Mouse (Mus musculus): Measurements from ENCODE around the gene Dhx32. TPM values are rescaled to one million over a fixed set of nuclear protein-coding genes. Genes with fewer than 3 reads are reported as not detected.
A peak's percentile ranks its signal among the peaks of the same experiment; 100 is the strongest.

Gene Dhx32
- polyA plus RNA-seq, 1 experiment from 2014 or later: 72.3 TPM

DNA sequence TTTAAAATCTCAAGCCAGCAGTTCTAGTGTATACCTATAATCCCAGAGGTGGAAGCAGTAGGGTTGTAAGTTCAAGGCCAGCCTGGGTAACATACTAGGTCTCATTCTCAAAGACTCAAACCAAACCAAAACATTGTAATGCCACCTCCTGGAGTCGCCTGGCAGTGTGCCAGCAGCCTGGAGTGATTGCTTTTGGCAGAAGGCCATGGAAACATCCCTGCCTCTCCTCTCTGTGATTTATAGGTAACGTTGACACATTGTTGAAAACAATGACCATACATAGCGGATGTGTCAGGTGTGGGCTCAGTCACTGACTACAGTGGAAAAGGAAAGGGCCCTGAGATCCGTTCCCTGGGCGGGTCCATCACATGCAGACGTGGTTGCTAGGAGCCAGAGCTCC lies 19.3 kb upstream of the Dhx32 start:
- Histone ChIP-seq H3K27ac (ENCODE audit: low read depth) (no peak overlapping the region), H3K4me3 (ENCODE audit: low read depth, low read length) (no peak overlapping the region), H3K9me3 (ENCODE audit: control insufficient read depth, low read length) (no peaks in the 10 kb centered on the region), H3K27me3 (replicated peaks; ENCODE audit: control insufficient read depth, insufficient read depth, low read length) (no peaks in the 10 kb centered on the region), H3K4me2 (ENCODE audit: low read length) (no peak overlapping the region), H3K9ac (ENCODE audit: low read length) (no peak overlapping the region), H3K4me1 (replicated peaks; ENCODE audit: control insufficient read depth, insufficient read depth, low read length) (no peaks in the 10 kb centered on the region; the same call in 1 of the 2 replicates), H3K36me3 (ENCODE audit: control insufficient read depth, insufficient read depth, low read length) (no peaks in the 10 kb centered on the region)
- peak; percentile 64 for DNase-seq (ENCODE audit: low spot score)
- ATAC-seq (replicated peaks; ENCODE audit: low FRiP score, low TSS enrichment, low read depth): no peak
- 28% methylated on average over 6 of the region's 6 CpGs for WGBS

GRCm38 (mm10) chr7:133799928-133800327 lies 17.4 kb upstream of the Dhx32 start:
- Histone ChIP-seq H3K9ac (ENCODE audit: low read length) (no peak overlapping the region), H3K4me2 (ENCODE audit: low read length) (no peak overlapping the region), H3K27ac (ENCODE audit: low read depth) (no peak overlapping the region), H3K27me3 (replicated peaks; ENCODE audit: control insufficient read depth, insufficient read depth, low read length) (no peaks in the 10 kb centered on the region), H3K4me3 (ENCODE audit: low read depth, low read length) (no peak overlapping the region), H3K4me1 (replicated peaks; ENCODE audit: control insufficient read depth, insufficient read depth, low read length) (no peaks in the 10 kb centered on the region; the same call in 1 of the 2 replicates), H3K36me3 (ENCODE audit: control insufficient read depth, insufficient read depth, low read length) (no peaks in the 10 kb centered on the region), H3K9me3 (ENCODE audit: control insufficient read depth, low read length) (no peaks in the 10 kb centered on the region)
- no peak for DNase-seq (ENCODE audit: low spot score)
- no peak for ATAC-seq (replicated peaks; ENCODE audit: low FRiP score, low TSS enrichment, low read depth)
- 72% methylated on average over 5 of the region's 5 CpGs for WGBS

GRCm38 (mm10) chr7:133794720-133795119 lies 12.2 kb upstream of the Dhx32 start:
- Histone ChIP-seq H3K27ac (ENCODE audit: low read depth) (no peak overlapping the region), H3K9ac (ENCODE audit: low read length) (no peak overlapping the region), H3K4me2 (ENCODE audit: low read length) (no peak overlapping the region), H3K4me1 (replicated peaks; ENCODE audit: control insufficient read depth, insufficient read depth, low read length) (peaks cover 7% of the 10 kb centered on the region), H3K4me3 (ENCODE audit: low read depth, low read length) (no peak overlapping the region), H3K27me3 (replicated peaks; ENCODE audit: control insufficient read depth, insufficient read depth, low read length) (no peaks in the 10 kb centered on the region), H3K36me3 (ENCODE audit: control insufficient read depth, insufficient read depth, low read length) (no peaks in the 10 kb centered on the region), H3K9me3 (ENCODE audit: control insufficient read depth, low read length) (no peaks in the 10 kb centered on the region)
- DNase-seq (ENCODE audit: low spot score): no peak
- 76% methylated on average over 2 of the region's 2 CpGs for WGBS
- ATAC-seq (replicated peaks; ENCODE audit: low FRiP score, low TSS enrichment, low read depth): 0 out of 2 replicates have a peak, but pooled peaks have one; percentile 27

- Histone ChIP-seq H3K9ac (ENCODE audit: low read length) (no peak overlapping the region), H3K36me3 (ENCODE audit: control insufficient read depth, insufficient read depth, low read length) (no peaks in the 10 kb centered on the region), H3K4me1 (replicated peaks; ENCODE audit: control insufficient read depth, insufficient read depth, low read length) (peaks cover 7% of the 10 kb centered on the region), H3K4me2 (ENCODE audit: low read length) (no peak overlapping the region), H3K27me3 (replicated peaks; ENCODE audit: control insufficient read depth, insufficient read depth, low read length) (no peaks in the 10 kb centered on the region), H3K4me3 (ENCODE audit: low read depth, low read length) (no peak overlapping the region), H3K27ac (ENCODE audit: low read depth) (no peak overlapping the region), H3K9me3 (ENCODE audit: control insufficient read depth, low read length) (no peaks in the 10 kb centered on the region)
- ATAC-seq (replicated peaks; ENCODE audit: low FRiP score, low TSS enrichment, low read depth) (no peak), DNase-seq (ENCODE audit: low spot score) (no peak)
- 53% methylated on average over 10 of the region's 10 CpGs for WGBS
Measured at GRCm38 (mm10) chr7:133793248-133794131, 11.0 kb upstream of the Dhx32 start.

GRCm38 (mm10) chr7:133792771-133793170 lies 10.2 kb upstream of the Dhx32 start:
- no peak overlapping the region for H3K4me2 ChIP-seq (ENCODE audit: low read length)
- no peak overlapping the region for H3K4me3 ChIP-seq (ENCODE audit: low read depth, low read length)
- WGBS: 19% methylated on average over 1 of the region's 1 CpGs

GRCm38 (mm10) chr7:133790608-133791229 lies 8.2 kb upstream of the Dhx32 start:
- no peak overlapping the region for H3K4me3 ChIP-seq (ENCODE audit: low read depth, low read length)
- 90% methylated on average over 4 of the region's 4 CpGs for WGBS

More at GRCm38 (mm10) chr7:133792771-133793170, 10.2 kb upstream of the Dhx32 start:
- DNase-seq (ENCODE audit: low spot score) (no peak), ATAC-seq (replicated peaks; ENCODE audit: low FRiP score, low TSS enrichment, low read depth) (no peak)
- H3K27me3 ChIP-seq (replicated peaks; ENCODE audit: control insufficient read depth, insufficient read depth, low read length): no peaks in the 10 kb centered on the region
- H3K27ac ChIP-seq (ENCODE audit: low read depth): no peak overlapping the region
- H3K9ac ChIP-seq (ENCODE audit: low read length): no peak overlapping the region
- H3K36me3 ChIP-seq (ENCODE audit: control insufficient read depth, insufficient read depth, low read length): no peaks in the 10 kb centered on the region
- H3K4me1 ChIP-seq (replicated peaks; ENCODE audit: control insufficient read depth, insufficient read depth, low read length): peaks cover 7% of the 10 kb centered on the region
- no peaks in the 10 kb centered on the region for H3K9me3 ChIP-seq (ENCODE audit: control insufficient read depth, low read length)

DNA sequence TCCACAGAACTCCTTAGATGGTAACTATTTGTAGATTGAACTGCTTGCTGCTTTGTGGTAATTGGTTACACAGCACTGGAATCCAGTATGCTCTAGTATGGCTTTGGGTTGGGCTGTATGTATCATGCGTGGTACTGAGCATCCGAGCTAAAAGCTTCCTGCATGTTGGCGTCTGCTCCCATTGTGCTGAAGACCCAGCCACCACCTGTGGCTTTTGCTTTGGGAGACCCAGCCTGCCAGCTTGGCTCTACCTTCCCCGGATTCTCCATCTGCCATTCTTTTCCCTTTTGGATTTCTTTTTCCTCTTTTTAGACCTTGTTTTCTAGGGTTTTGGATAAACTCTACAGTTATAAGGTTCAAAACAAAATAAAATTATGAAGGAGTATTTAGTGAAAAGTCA lies 7.6 kb upstream of the Dhx32 start:
- no peak overlapping the region for H3K9ac ChIP-seq (ENCODE audit: low read length)
- WGBS: 89% methylated on average over 4 of the region's 4 CpGs
- no peaks in the 10 kb centered on the region for H3K9me3 ChIP-seq (ENCODE audit: control insufficient read depth, low read length)
- no peak overlapping the region for H3K4me3 ChIP-seq (ENCODE audit: low read depth, low read length)
- no peaks in the 10 kb centered on the region for H3K36me3 ChIP-seq (ENCODE audit: control insufficient read depth, insufficient read depth, low read length)
- no peak for DNase-seq (ENCODE audit: low spot score)
- H3K4me1 ChIP-seq (replicated peaks; ENCODE audit: control insufficient read depth, insufficient read depth, low read length): peaks cover 7% of the 10 kb centered on the region
- no peaks in the 10 kb centered on the region for H3K27me3 ChIP-seq (replicated peaks; ENCODE audit: control insufficient read depth, insufficient read depth, low read length)
- H3K4me2 ChIP-seq (ENCODE audit: low read length): no peak overlapping the region
- H3K27ac ChIP-seq (ENCODE audit: low read depth): no peak overlapping the region
- no peak for ATAC-seq (replicated peaks; ENCODE audit: low FRiP score, low TSS enrichment, low read depth)

More at GRCm38 (mm10) chr7:133790608-133791229, 8.2 kb upstream of the Dhx32 start:
- Histone ChIP-seq H3K4me2 (ENCODE audit: low read length) (no peak overlapping the region), H3K36me3 (ENCODE audit: control insufficient read depth, insufficient read depth, low read length) (no peaks in the 10 kb centered on the region), H3K9ac (ENCODE audit: low read length) (no peak overlapping the region), H3K27me3 (replicated peaks; ENCODE audit: control insufficient read depth, insufficient read depth, low read length) (no peaks in the 10 kb centered on the region), H3K4me1 (replicated peaks; ENCODE audit: control insufficient read depth, insufficient read depth, low read length) (peaks cover 7% of the 10 kb centered on the region), H3K27ac (ENCODE audit: low read depth) (no peak overlapping the region), H3K9me3 (ENCODE audit: control insufficient read depth, low read length) (no peaks in the 10 kb centered on the region)
- DNase-seq (ENCODE audit: low spot score) (no peak), ATAC-seq (replicated peaks; ENCODE audit: low FRiP score, low TSS enrichment, low read depth) (no peak)

- H3K27ac ChIP-seq (ENCODE audit: low read depth): no peak overlapping the region
- H3K9ac ChIP-seq (ENCODE audit: low read length): no peak overlapping the region
- ATAC-seq (replicated peaks; ENCODE audit: low FRiP score, low TSS enrichment, low read depth): no peak
- H3K9me3 ChIP-seq (ENCODE audit: control insufficient read depth, low read length): no peaks in the 10 kb centered on the region
- H3K4me2 ChIP-seq (ENCODE audit: low read length): no peak overlapping the region
- no peaks in the 10 kb centered on the region for H3K36me3 ChIP-seq (ENCODE audit: control insufficient read depth, insufficient read depth, low read length)
- 83% methylated on average over 3 of the region's 3 CpGs for WGBS
- no peaks in the 10 kb centered on the region for H3K4me1 ChIP-seq (replicated peaks; ENCODE audit: control insufficient read depth, insufficient read depth, low read length)
- no peaks in the 10 kb centered on the region for H3K27me3 ChIP-seq (replicated peaks; ENCODE audit: control insufficient read depth, insufficient read depth, low read length)
- H3K4me3 ChIP-seq (ENCODE audit: low read depth, low read length): no peak overlapping the region
- DNase-seq (ENCODE audit: low spot score): no peak
Measured at GRCm38 (mm10) chr7:133788147-133788546, 5.6 kb upstream of the Dhx32 start.
